Mouse (Mus musculus): Measurements from ENCODE around the gene Lce6a.

GRCm38 (mm10) chr3:92585055-92585454 lies 36.4 kb downstream of the Lce6a start:
- no peak for TF ChIP-seq TBP (IDR thresholded peaks at IDR 0.05; ENCODE audit: low read depth, low read length)
- TF ChIP-seq MYB (IDR thresholded peaks at IDR 0.05; ENCODE audit: low read depth, low read length) = no peak
- TF ChIP-seq MAZ (IDR thresholded peaks at IDR 0.05; ENCODE audit: low read depth, low read length) = no peak
- no peak for TF ChIP-seq USF2 (IDR thresholded peaks at IDR 0.05; ENCODE audit: borderline replicate concordance in 1 of 2, insufficient read depth in 1 of 2, low read depth in 1 of 2, low read length in 2 of 2)
- no peak for TF ChIP-seq POLR2A (IDR thresholded peaks at IDR 0.05; ENCODE audit: control insufficient read depth in 1 of 2, insufficient read depth in 1 of 2, low read depth in 1 of 2, low read length in 2 of 2, poor library complexity in 1 of 2)
- TF ChIP-seq NRF1 (IDR thresholded peaks at IDR 0.05; ENCODE audit: insufficient read depth, low read depth, low read length, poor library complexity, severe bottlenecking) = no peak
- no peak for TF ChIP-seq SIN3A (IDR thresholded peaks at IDR 0.05; ENCODE audit: low read length)

Data from MEL (cell line).